Mouse (Mus musculus) G1E (cell line): ENCODE results near the gene Tpsb2.

ENCODE experiments used
- CTCF ChIP-seq: IDR thresholded peaks from 2 replicates; pipeline ENCODE4 v1.5.1; 2012; ENCODE audit warnings: low read depth, low read length, inconsistent platforms, mixed read lengths
- GATA1 ChIP-seq: IDR thresholded peaks from 2 replicates; pipeline ENCODE4 v1.6.1; 2012; ENCODE audit warnings: borderline replicate concordance, low read length, inconsistent platforms, mixed read lengths

- TF ChIP-seq GATA1 = no peak
- TF ChIP-seq CTCF = no peak
Measured at GRCm38 (mm10) chr17:25374011-25374410, 7.9 kb downstream of the Tpsb2 start.
